Mouse (Mus musculus) adrenal gland, postnatal 10 days (tissue): ENCODE data around the gene Ssh2. TPM values are rescaled to one million over a fixed set of nuclear protein-coding genes. Genes with fewer than 3 reads are reported as not detected.

ENCODE experiments used
- DNase-seq: peaks from one replicate; pipeline ENCODE4 v3.0.0; 2021; ENCODE audit warnings: mixed read lengths
- total RNA-seq, 2 experiments: library from RNA; stranded (reverse); gene quantifications; 2 replicates each; pipeline ENCODE4 v1.2.3; 2021

Gene Ssh2
- total RNA-seq, 2 experiments from 2014 or later = 32.6 to 38.0 TPM

DNA sequence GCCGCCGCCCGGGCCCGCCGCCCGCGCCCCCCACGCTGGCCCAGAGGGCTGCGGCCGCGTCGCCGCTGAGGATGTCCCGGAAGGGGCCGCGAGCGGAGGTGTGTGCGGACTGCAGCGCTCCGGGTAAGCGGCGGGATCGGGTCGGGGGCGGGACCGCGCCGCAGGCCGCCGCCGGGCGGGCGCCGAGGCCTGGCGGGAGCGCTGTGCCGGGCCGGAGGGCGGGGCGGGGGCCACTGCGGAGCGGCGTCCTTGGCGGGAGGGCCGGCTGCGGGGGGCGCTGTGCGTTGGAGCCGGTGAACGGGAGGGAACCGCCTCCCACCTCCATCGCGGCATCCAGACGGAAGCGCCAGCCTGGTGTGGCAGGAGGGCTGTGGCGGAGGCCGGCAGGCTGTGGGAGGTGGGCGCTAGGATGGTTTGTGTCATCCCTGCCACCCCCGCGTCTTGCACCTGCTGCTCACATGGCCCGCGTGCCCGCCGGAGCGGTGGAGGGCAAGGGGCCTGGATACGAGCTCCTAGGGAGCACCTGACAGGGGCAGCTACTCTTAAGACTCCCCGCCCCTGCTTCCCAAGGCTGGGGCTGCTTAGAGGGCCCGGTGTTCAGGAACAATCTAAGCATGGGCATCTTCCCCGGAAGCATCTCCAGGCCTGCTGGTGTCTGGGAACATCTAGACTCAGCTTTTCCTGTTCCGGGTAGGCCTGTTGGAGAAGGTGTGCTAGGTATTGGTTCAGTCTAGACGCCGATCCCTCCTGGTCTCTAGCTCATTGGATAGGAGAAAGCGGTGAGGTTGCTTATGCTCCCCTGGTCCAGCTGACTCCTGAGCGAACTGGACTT, 277.6 kb downstream of the Ssh2 start, which contains the start of gene Git1:
TSS of gene Git1 (plus strand) at position 51 of the 832 bp plus-strand sequence.
- DNase-seq = peak; percentile 73

DNA sequence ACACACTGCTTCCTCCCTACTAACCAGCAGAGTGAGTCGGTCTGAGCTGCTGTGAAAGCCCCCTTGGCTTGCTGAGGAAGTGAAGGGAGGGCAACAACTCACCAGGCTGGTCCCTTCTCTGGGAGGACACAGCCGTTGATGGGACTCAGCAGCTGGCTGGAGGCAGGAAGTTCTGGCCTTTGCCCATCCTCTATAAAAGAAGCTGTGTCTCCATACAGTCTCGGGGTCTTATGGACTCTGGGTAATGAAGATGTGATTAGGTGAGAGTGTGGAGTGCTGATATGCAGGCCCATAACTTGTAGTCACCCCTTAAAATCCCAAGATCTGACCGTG, 278.2 kb downstream of the Ssh2 start:
- DNase-seq = no peak

GRCm38 (mm10) chr11:77494782-77495181, 278.7 kb downstream of the Ssh2 start:
- peak; percentile 1 for DNase-seq

DNA sequence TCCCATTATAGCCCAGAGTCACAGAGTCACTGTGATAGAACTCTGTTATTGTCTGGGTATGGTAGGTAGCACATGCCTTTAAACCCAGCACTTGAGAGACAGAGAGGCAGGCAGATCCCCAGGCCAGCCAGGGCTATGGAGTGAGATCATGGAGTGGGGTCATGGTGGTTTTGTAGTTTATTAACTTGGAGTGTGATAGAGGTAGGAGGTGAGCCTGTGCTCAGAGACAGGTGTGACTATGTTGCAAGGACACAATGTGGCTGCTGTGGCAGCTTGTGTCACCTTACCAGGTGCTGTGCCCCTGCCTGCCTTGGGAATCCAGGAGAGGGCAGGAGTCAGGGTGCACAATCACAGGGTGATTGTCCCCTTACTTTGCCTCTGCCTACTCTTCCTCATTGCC, 279.4 kb downstream of the Ssh2 start:
- DNase-seq = peak; percentile 1

DNA sequence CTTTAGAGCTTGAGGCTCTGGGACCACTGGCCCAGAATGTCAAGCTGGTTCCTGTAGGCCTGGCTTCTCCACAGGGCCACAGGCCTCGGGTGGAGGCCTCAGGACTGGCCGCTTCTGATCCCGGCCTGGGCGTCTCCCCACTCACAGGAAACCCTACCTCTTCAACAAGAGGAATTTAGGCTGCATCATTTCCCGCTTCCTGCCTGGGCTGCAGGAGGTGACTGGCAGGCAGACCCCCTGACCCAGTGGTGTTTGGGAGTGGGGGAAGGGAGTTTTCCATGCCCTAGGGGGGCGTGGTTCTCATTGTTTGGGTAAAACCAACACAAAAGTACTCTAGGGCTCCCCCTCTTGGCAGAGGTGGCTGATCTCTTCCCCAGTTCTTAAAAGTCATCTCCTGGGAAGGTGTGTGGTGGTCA, 281.3 kb downstream of the Ssh2 start:
- peak; percentile 73 for DNase-seq

DNA sequence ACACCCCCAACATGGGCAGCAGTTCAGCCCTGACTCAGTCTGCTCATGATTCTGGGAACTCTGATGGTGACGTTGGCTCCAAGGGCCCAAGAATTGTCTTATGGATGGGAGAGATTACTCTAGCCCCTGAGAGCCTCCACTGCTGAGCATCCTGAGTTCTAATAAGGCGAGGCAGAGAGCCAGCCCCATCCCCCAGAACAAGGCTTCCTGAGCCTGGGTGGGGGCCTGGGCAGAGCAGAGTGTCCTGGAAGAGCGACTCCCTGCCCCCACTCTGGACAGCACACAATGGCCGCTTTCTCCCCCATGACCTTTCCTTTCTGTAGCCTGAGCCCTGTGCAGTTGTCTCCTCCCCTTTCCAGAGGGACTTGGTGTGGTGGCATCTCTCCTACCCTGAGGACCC, 281.8 kb downstream of the Ssh2 start:
- DNase-seq = no peak

GRCm38 (mm10) chr11:77498261-77499139, 282.4 kb downstream of the Ssh2 start:
- DNase-seq = no peak

GRCm38 (mm10) chr11:77499354-77499753, 283.3 kb downstream of the Ssh2 start:
- no peak for DNase-seq

- no peak for DNase-seq
Measured at GRCm38 (mm10) chr11:77500361-77501325, 284.6 kb downstream of the Ssh2 start.

DNA sequence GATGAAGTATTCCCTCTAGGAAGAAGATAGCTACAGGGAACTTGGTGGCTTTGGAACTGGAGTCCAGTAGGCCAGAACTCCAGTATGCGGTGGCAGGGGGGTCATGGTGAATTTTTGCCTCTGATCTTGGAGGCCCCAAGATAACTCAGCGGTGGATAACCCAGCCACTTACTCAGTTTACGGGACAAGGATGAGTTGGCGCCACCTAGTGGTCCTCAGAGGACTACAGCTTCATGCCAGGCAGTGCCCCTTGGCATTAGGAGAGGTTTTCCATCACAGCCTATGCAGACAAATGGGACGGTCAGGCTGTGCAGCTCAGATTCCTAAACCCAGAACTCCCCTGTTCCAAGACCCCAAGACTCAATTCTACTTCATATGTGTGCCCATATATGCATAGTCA, 285.3 kb downstream of the Ssh2 start:
- peak; percentile 84 for DNase-seq

DNA sequence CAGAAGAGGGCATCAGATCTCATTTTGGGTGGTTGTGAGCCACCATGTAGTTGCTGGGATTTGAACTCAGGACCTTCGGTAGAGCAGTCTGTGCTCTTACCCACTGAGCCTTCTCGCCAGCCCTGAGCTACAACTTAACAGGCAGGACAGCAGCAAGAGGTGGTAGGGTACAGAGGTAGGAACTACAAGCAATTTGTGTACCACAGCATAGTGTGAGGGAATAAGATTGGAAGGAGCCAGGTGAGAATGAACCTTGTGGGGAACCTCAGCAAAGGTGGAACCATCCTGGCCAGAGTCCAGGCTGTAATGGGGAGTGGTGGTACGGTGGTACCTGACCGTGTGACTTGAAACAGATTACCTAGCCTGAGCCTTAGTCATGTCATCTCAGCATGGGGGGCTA, 285.9 kb downstream of the Ssh2 start:
- no peak for DNase-seq

- DNase-seq = no peak
Measured at GRCm38 (mm10) chr11:77502481-77502880, 286.4 kb downstream of the Ssh2 start.

- DNase-seq = no peak
Measured at GRCm38 (mm10) chr11:77503511-77503910, 287.4 kb downstream of the Ssh2 start.

DNA sequence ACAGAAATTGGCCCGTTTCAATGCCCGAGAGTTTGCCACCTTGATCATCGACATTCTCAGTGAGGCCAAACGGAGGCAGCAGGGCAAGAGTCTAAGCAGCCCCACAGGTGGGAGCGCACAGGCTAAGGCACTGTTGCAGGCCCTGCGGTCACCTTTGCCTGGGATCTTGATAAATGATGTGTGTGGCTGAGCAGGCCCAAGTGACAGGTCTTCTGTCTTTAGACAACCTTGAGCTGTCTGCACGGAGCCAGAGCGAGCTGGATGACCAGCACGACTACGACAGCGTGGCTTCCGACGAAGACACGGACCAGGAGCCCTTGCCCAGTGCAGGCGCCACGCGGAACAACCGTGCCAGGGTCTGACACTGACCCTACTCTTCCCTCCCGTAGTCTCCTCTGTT, 288.3 kb downstream of the Ssh2 start:
- no peak for DNase-seq

GRCm38 (mm10) chr11:77505291-77505980, 289.3 kb downstream of the Ssh2 start:
- no peak for DNase-seq

- no peak for DNase-seq
Measured at GRCm38 (mm10) chr11:77506273-77506672, 290.2 kb downstream of the Ssh2 start.

DNA sequence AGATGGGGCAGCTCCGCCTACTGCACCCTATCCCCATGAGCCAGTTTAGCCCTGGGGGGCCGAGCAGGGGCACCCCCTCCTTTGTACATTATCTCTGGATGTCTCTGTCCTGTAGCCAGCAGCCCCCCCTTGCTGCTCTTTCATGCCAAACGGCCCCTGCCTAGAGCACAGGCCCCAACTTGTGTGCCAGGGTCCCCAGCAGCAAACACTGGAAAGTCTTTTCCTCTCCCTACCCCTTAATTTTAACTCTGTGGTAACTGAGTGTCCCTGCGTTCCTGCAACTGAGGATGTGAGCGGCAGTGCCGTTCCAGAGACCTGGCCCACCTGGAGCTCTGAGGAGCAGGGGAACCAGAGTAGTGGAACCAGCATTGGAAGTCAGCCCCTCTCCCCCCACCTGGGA, 290.9 kb downstream of the Ssh2 start:
- no peak for DNase-seq

DNA sequence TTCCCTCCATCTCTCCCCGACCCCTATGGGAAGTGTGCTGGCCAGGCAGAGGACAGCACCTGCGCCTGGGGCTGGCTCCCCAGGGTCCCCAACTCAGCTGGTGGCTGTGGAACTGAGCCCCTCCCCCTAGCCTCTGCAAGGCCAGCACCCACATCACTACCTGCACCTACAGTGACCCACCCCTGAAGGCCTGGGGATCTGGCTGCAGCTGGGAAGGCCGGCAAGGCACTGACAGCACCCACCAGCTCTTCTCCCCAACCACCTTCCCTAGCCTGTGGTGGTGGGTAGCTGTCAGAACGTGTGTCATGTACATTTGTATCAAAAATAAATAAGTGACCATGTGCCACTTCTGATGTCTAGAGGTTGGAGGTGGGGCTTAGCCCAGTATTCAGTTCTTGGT, 291.3 kb downstream of the Ssh2 start:
- no peak for DNase-seq

- DNase-seq = peak; percentile 94
Measured at GRCm38 (mm10) chr11:77508068-77509021, 292.3 kb downstream of the Ssh2 start.
